8 mouse cellular contexts compared by ENCODE assay signal in genomic region chr2:5906625-5907024, GRCm38 (mm10). TPM values are rescaled to one million over a fixed set of nuclear protein-coding genes. Genes with fewer than 3 reads are reported as not detected.
DNase-seq lines count a peak whose midpoint lies in the region; ATAC-seq lines count a peak whose summit lies in the region.

No protein-coding gene starts in this region.

- no peak overlapping the region for H3K4me2 ChIP-seq in heart, embryonic 12.5 days
- no peak overlapping the region for H3K4me2 ChIP-seq in embryonic facial prominence, embryonic 11.5 days (ENCODE audit: low read depth, low read length)
- no peak overlapping the region for H3K4me2 ChIP-seq in limb, embryonic 11.5 days (ENCODE audit: low read depth, severe bottlenecking)

- 53% methylated on average over 3 of the region's 3 CpGs for WGBS in heart, embryonic 12.5 days
- 58% methylated on average over 3 of the region's 3 CpGs for WGBS in embryonic facial prominence, embryonic 11.5 days
- 56% methylated on average over 3 of the region's 3 CpGs for WGBS in limb, embryonic 11.5 days

- ATAC-seq in heart, embryonic 12.5 days (ENCODE audit: insufficient number of reproducible peaks, low FRiP score): no peak
- no peak for ATAC-seq in embryonic facial prominence, embryonic 11.5 days (replicated peaks; ENCODE audit: insufficient number of reproducible peaks, low FRiP score, low TSS enrichment, low read depth)
- ATAC-seq in limb, embryonic 11.5 days (ENCODE audit: insufficient number of reproducible peaks, low FRiP score, low TSS enrichment, low read depth): no peak

- no peaks in the 10 kb centered on the region; the same call in none of the 2 replicates for H3K36me3 ChIP-seq in heart, embryonic 12.5 days
- no peaks in the 10 kb centered on the region for H3K36me3 ChIP-seq in embryonic facial prominence, embryonic 11.5 days (replicated peaks; ENCODE audit: control insufficient read depth, insufficient read depth, low read depth, low read length)
- no peaks in the 10 kb centered on the region; the same call in 1 of the 2 replicates for H3K36me3 ChIP-seq in limb, embryonic 11.5 days (ENCODE audit: control insufficient read depth, insufficient read depth, low read length)

- H3K4me1 ChIP-seq in heart, embryonic 12.5 days (replicated peaks): peaks cover 2% of the 10 kb centered on the region; the same call in 1 of the 2 replicates
- no peaks in the 10 kb centered on the region for H3K4me1 ChIP-seq in embryonic facial prominence, embryonic 11.5 days (ENCODE audit: control insufficient read depth, insufficient read depth, low read length)
- H3K4me1 ChIP-seq in limb, embryonic 11.5 days (ENCODE audit: control insufficient read depth, insufficient read depth, low read length): no peaks in the 10 kb centered on the region

- H3K9me3 ChIP-seq in heart, embryonic 12.5 days (replicated peaks): 0 out of 2 replicates have a peak, but pooled peaks cover 4% of the 10 kb centered on the region
- no peaks in the 10 kb centered on the region for H3K9me3 ChIP-seq in embryonic facial prominence, embryonic 11.5 days (replicated peaks; ENCODE audit: control insufficient read depth, low read length)
- H3K9me3 ChIP-seq in limb, embryonic 11.5 days (ENCODE audit: control insufficient read depth, low read length): no peaks in the 10 kb centered on the region

- no peak overlapping the region for H3K9ac ChIP-seq in heart, embryonic 12.5 days
- H3K9ac ChIP-seq in embryonic facial prominence, embryonic 11.5 days (replicated peaks; ENCODE audit: low read length): no peak overlapping the region
- H3K9ac ChIP-seq in limb, embryonic 11.5 days (ENCODE audit: low read length): no peak overlapping the region

- H3K27me3 ChIP-seq in heart, embryonic 12.5 days (replicated peaks): no peaks in the 10 kb centered on the region
- H3K27me3 ChIP-seq in embryonic facial prominence, embryonic 11.5 days (ENCODE audit: control insufficient read depth, insufficient read depth, low read length): no peaks in the 10 kb centered on the region
- no peaks in the 10 kb centered on the region for H3K27me3 ChIP-seq in limb, embryonic 11.5 days (ENCODE audit: control insufficient read depth, insufficient read depth, low read length)

- no peak overlapping the region for H3K27ac ChIP-seq in heart, embryonic 12.5 days (ENCODE audit: poor library complexity, severe bottlenecking)
- H3K27ac ChIP-seq in embryonic facial prominence, embryonic 11.5 days (replicated peaks; ENCODE audit: low read depth, low read length): no peak overlapping the region
- H3K27ac ChIP-seq in limb, embryonic 11.5 days (replicated peaks; ENCODE audit: low read depth, low read length): no peak overlapping the region

- DNase-seq in heart, adult 8-10 months (ENCODE audit: low spot score): peak; percentile 8
- DNase-seq in A20 (ENCODE audit: low read depth, low spot score): peak; percentile 70
- DNase-seq in R1 (ENCODE audit: low read depth, low spot score): peak; percentile 72
- peak; percentile 56 for DNase-seq in embryonic facial prominence, embryonic 11.5 days (ENCODE audit: low spot score)
- DNase-seq in limb, embryonic 11.5 days (ENCODE audit: low spot score): peak; percentile 71
- peak; percentile 51 for DNase-seq in spleen, adult 12 weeks (ENCODE audit: low spot score)
- no peak for DNase-seq in layer of hippocampus, adult 9-10 months (ENCODE audit: low spot score)

- no peak overlapping the region for H3K4me3 ChIP-seq in heart, embryonic 12.5 days
- no peak overlapping the region for H3K4me3 ChIP-seq in embryonic facial prominence, embryonic 11.5 days (ENCODE audit: low read depth, low read length)
- H3K4me3 ChIP-seq in limb, embryonic 11.5 days (ENCODE audit: low read depth, low read length): no peak overlapping the region

RNA-seq across cellular contexts. Expression of gene Sec61a2, which starts 11.4 kb away (rescaled TPM):
- total RNA-seq in heart, adult 8-10 months (2022): 10 to 100 TPM; 11.9 to 14.3 (median 14.1) TPM
- 54.9 and 55.4 TPM in 2 replicates for polyA plus RNA-seq in heart, embryonic 12.5 days (2016; fragmentation: Nextera tagmentation; extraction: Ambion mirVana)
- 81.0 and 82.7 TPM in 2 replicates for polyA plus RNA-seq in embryonic facial prominence, embryonic 11.5 days (2014; fragmentation: Nextera tagmentation; extraction: Ambion mirVana)
- 81.9 and 87.1 TPM in 2 replicates for polyA plus RNA-seq in limb, embryonic 11.5 days (2014; fragmentation: Nextera tagmentation; extraction: Ambion mirVana)

RNA-seq across cellular contexts. Expression of gene Dhtkd1, which starts 36.0 kb away (rescaled TPM):
- 1 to 10 TPM; 3.7 to 9.4 (median 4.0) TPM for total RNA-seq in heart, adult 8-10 months (2022)
- 2.0 and 2.1 TPM in 2 replicates for polyA plus RNA-seq in heart, embryonic 12.5 days (2016; fragmentation: Nextera tagmentation; extraction: Ambion mirVana)
- polyA plus RNA-seq in embryonic facial prominence, embryonic 11.5 days (2014; fragmentation: Nextera tagmentation; extraction: Ambion mirVana): 2.8 and 3.4 TPM in 2 replicates
- 5.2 and 5.7 TPM in 2 replicates for polyA plus RNA-seq in limb, embryonic 11.5 days (2014; fragmentation: Nextera tagmentation; extraction: Ambion mirVana)

RNA-seq across cellular contexts. Expression of gene Gm13199, which starts 43.9 kb away (rescaled TPM):
- under 1 TPM in 1 of 4 experiments, not detected in 3; 0.50 TPM for total RNA-seq in heart, adult 8-10 months (2022)
- polyA plus RNA-seq in heart, embryonic 12.5 days (2016; fragmentation: Nextera tagmentation; extraction: Ambion mirVana): 0.98 and 1.1 TPM in 2 replicates
- polyA plus RNA-seq in embryonic facial prominence, embryonic 11.5 days (2014; fragmentation: Nextera tagmentation; extraction: Ambion mirVana): 2.2 and 3.0 TPM in 2 replicates
- polyA plus RNA-seq in limb, embryonic 11.5 days (2014; fragmentation: Nextera tagmentation; extraction: Ambion mirVana): 2.2 and 2.5 TPM in 2 replicates

RNA-seq across cellular contexts. Expression of gene Upf2, which starts 44.6 kb away (rescaled TPM):
- total RNA-seq in heart, adult 8-10 months (2022): 10 to 100 TPM; 18.6 to 20.6 (median 19.1) TPM
- polyA plus RNA-seq in heart, embryonic 12.5 days (2016; fragmentation: Nextera tagmentation; extraction: Ambion mirVana): 7.3 and 8.2 TPM in 2 replicates
- polyA plus RNA-seq in embryonic facial prominence, embryonic 11.5 days (2014; fragmentation: Nextera tagmentation; extraction: Ambion mirVana): 13.3 and 15.7 TPM in 2 replicates
- polyA plus RNA-seq in limb, embryonic 11.5 days (2014; fragmentation: Nextera tagmentation; extraction: Ambion mirVana): 13.6 and 15.9 TPM in 2 replicates
